Mouse (Mus musculus) neural tube, embryonic 15.5 days (tissue): ENCODE measurements around the gene Gm3476. TPM values are rescaled to one million over a fixed set of nuclear protein-coding genes. Genes with fewer than 3 reads are reported as not detected.
"Not testable (repeated sequence)": the region's sequence is repeated elsewhere in the genome, so short reads cannot be mapped to it uniquely, and the experiment has no call there.

Source experiments
- ATAC-seq: fragments of 200-750 bp; cut with Nextera tagmentation; 2 replicates; pipeline ENCODE4 v1.8.0; 2017; ENCODE audit warnings: mild to moderate bottlenecking, moderate TSS enrichment, moderate library complexity; ENCODE audit not compliant: low FRiP score
- H3K27ac ChIP-seq: fragments of 300-500 bp; sonication (generic); replicated peaks from 2 replicates; pipeline ENCODE4 v1.5.1; 2015; ENCODE audit warnings: mild to moderate bottlenecking, inconsistent platforms
- H3K27me3 ChIP-seq: fragments of 300-500 bp; sonication (generic); replicated peaks from 2 replicates; pipeline ENCODE4 v1.6.1; 2015; ENCODE audit warnings: inconsistent platforms
- H3K36me3 ChIP-seq: fragments of 300-500 bp; sonication (generic); 2 replicates; pipeline ENCODE4 v1.6.1; 2015; ENCODE audit warnings: inconsistent platforms
- H3K4me1 ChIP-seq: fragments of 300-500 bp; sonication (generic); 2 replicates; pipeline ENCODE4 v1.6.1; 2015; ENCODE audit warnings: inconsistent platforms
- H3K4me2 ChIP-seq: fragments of 300-500 bp; sonication (generic); 2 replicates; pipeline ENCODE4 v1.6.1; 2015; ENCODE audit warnings: inconsistent platforms, mild to moderate bottlenecking, moderate library complexity
- H3K4me3 ChIP-seq: fragments of 300-500 bp; sonication (generic); replicated peaks from 2 replicates; pipeline ENCODE4 v1.5.1; 2015; ENCODE audit warnings: mild to moderate bottlenecking, inconsistent platforms
- H3K9ac ChIP-seq: fragments of 300-500 bp; sonication (generic); replicated peaks from 2 replicates; pipeline ENCODE4 v1.6.1; 2015; ENCODE audit warnings: mild to moderate bottlenecking, inconsistent platforms
- H3K9me3 ChIP-seq: fragments of 300-500 bp; sonication (generic); replicated peaks from 2 replicates; pipeline ENCODE4 v1.6.1; 2016; ENCODE audit warnings: inconsistent platforms
- WGBS: fragments of 180-500 bp; shearing (Covaris S2); methylation state at CpG from one replicate; pipeline ENCODE4 v1.1.7; 2015; ENCODE audit warnings: mixed read lengths; 5-methylcytosine and 5-hydroxymethylcytosine counted together
- polyA plus RNA-seq: library from polyadenylated mRNA; unstranded; fragments of >200 nt; fragmentation: Nextera tagmentation; extraction: Ambion mirVana; gene quantifications from 2 replicates; pipeline ENCODE4 v1.2.1, GENCODE M21; 2015

Gene Gm3476
- not detected in 2 replicates for polyA plus RNA-seq

- H3K4me1 ChIP-seq, H3K9me3 ChIP-seq, H3K4me3 ChIP-seq, H3K36me3 ChIP-seq, H3K27ac ChIP-seq, H3K27me3 ChIP-seq, H3K9ac ChIP-seq, ATAC-seq, H3K4me2 ChIP-seq: not testable (repeated sequence)
- WGBS: no CpG with 5 or more reads among the region's 1 CpGs
Observed at GRCm38 (mm10) chr14:6125707-6126106, at the start of gene Gm3476. Gene Gm3476, minus strand, starts transcription at chr14:6125807.

GRCm38 (mm10) chr14:6163538-6163937 lies 37.9 kb upstream of the Gm3476 start:
- not testable (repeated sequence) for H3K4me3 ChIP-seq, H3K27ac ChIP-seq, ATAC-seq, H3K9ac ChIP-seq, H3K4me2 ChIP-seq, H3K27me3 ChIP-seq, H3K9me3 ChIP-seq, H3K4me1 ChIP-seq, H3K36me3 ChIP-seq
- 90% methylated on average over 6 of the region's 9 CpGs for whole genome bisulfite sequencing

GRCm38 (mm10) chr14:6161085-6161484 lies 35.5 kb upstream of the Gm3476 start:
- H3K4me1 ChIP-seq, H3K27me3 ChIP-seq, H3K36me3 ChIP-seq, H3K9me3 ChIP-seq, ATAC-seq, H3K4me3 ChIP-seq, H3K4me2 ChIP-seq, H3K9ac ChIP-seq, H3K27ac ChIP-seq: not testable (repeated sequence)
- WGBS: 88% methylated on average over 1 of the region's 1 CpGs

DNA sequence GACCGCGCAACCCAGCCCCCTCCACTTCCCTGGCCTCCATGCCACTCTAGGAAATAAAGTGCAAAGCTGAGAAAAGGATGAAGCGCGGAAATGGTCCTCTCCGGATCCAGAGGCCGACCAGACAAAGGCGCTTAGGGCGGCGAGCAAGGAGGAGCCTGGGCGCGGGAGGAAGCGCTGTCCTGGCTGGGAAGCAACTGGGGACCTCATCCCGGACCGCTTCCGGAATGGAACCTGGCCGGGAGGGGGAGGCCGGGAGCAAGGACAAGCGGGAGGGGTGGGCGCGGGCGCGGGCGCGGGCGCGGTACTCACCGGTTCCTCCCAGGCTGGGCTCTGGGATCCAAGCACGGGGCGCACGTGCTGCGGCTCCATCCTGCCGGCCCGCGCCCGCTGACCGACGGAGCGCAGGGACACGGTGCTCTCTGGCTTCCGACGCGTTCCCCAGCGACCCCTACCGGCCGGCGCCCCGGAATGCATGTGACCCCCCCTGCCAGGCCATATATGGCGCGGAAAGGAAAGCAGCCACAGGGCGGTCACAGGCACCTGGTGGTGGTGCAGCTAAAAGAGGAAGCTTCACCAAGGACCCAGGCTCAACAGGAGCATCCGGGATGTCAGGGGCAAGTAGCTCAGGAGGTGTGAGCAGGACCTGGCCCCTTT lies 17.2 kb downstream of the Gm3476 start, which contains the start of gene Gm3468:
Gm3468 (minus strand) TSS at position 394 of the 654 bp plus-strand sequence.
- H3K4me1 ChIP-seq, H3K9me3 ChIP-seq, H3K27ac ChIP-seq, H3K9ac ChIP-seq, H3K36me3 ChIP-seq, H3K27me3 ChIP-seq: not testable (repeated sequence)
- ATAC-seq: peak; percentile 94
- 3% methylated on average over 17 of the region's 51 CpGs for WGBS
- Histone ChIP-seq H3K4me2 (peak within 1 kb of the TSS; percentile 53), H3K4me3 (peak within 1 kb of the TSS; percentile 43)

- not testable (repeated sequence) for H3K27ac ChIP-seq, ATAC-seq, H3K4me1 ChIP-seq, H3K36me3 ChIP-seq, H3K9me3 ChIP-seq, H3K27me3 ChIP-seq, H3K9ac ChIP-seq
- 8% methylated on average over 8 of the region's 9 CpGs for WGBS
- Histone ChIP-seq H3K4me2 (peak overlapping the region; percentile 53), H3K4me3 (peak overlapping the region; percentile 43)
Observed at GRCm38 (mm10) chr14:6107500-6107899, 18.1 kb downstream of the Gm3476 start.

GRCm38 (mm10) chr14:6093842-6094241 lies 31.8 kb downstream of the Gm3476 start, which contains the start of gene Gm8206:
Gene Gm8206, minus strand, starts transcription at chr14:6093942.
- H3K27ac ChIP-seq, H3K4me3 ChIP-seq, H3K36me3 ChIP-seq, H3K4me2 ChIP-seq, ATAC-seq, H3K4me1 ChIP-seq, H3K27me3 ChIP-seq, H3K9me3 ChIP-seq, H3K9ac ChIP-seq: not testable (repeated sequence)
- WGBS: 98% methylated on average over 3 of the region's 3 CpGs

DNA sequence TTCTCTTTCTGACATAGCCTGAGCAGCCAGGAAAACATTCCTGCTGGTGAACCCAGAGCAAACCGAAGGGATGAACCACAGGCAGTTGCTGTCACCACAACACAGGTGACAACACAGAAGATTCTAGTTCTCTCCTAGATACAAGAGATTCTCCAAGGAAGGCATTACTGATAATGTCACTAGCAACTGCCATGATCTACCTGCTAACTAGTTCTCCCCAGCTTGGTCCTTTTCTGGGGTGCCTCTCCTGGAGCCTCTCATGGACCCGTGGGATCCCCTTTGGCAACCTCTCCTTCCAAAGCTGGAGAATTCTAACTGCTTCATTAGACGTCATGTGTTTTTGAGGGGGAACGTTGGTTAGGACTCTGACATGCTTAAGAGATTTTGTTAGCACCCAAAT lies 67.4 kb downstream of the Gm3476 start, which contains the start of gene Gm6337:
Gm6337 (minus strand) TSS at position 101 of the 400 bp plus-strand sequence.
- not testable (repeated sequence) for H3K4me1 ChIP-seq, H3K9ac ChIP-seq, H3K4me3 ChIP-seq, H3K4me2 ChIP-seq, H3K27me3 ChIP-seq, H3K9me3 ChIP-seq, ATAC-seq, H3K36me3 ChIP-seq, H3K27ac ChIP-seq
- 82% methylated on average over 4 of the region's 4 CpGs for WGBS

Other genes starting within 250 kb of the Gm3476 start
- 1.0 and 1.9 TPM in 2 replicates for gene Gm8237, start 245.4 kb downstream of the Gm3476 start, polyA plus RNA-seq
- gene Gm3248, start 164.1 kb downstream of the Gm3476 start, polyA plus RNA-seq: 3.8 and 5.5 TPM in 2 replicates
- gene Gm3453, start 146.7 kb downstream of the Gm3476 start, polyA plus RNA-seq: not detected in 2 replicates
- gene Gm6337, start 67.5 kb downstream of the Gm3476 start, polyA plus RNA-seq: not detected in 2 replicates
- gene Gm8206, start 31.9 kb downstream of the Gm3476 start, polyA plus RNA-seq: 4.6 and 6.7 TPM in 2 replicates
- gene Gm3468, start 17.1 kb downstream of the Gm3476 start, polyA plus RNA-seq: 3.8 and 6.2 TPM in 2 replicates
- not detected in 2 replicates for gene Gm21560, start 93.5 kb upstream of the Gm3476 start, polyA plus RNA-seq
- gene Gm3411, start 161.4 kb upstream of the Gm3476 start, polyA plus RNA-seq: 6.5 and 8.7 TPM in 2 replicates
- not detected in 2 replicates for gene Gm21103, start 179.0 kb upstream of the Gm3476 start, polyA plus RNA-seq
- not detected in 2 replicates for gene Gm3618, start 217.9 kb upstream of the Gm3476 start, polyA plus RNA-seq